Mouse (Mus musculus) heart, adult 9 months (tissue): ENCODE measurements around the gene Ptger3.

Experiments
- DNase-seq, 2 experiments: peaks; one replicate each; pipeline ENCODE4 v3.0.0; 2022; ENCODE audit warnings: low spot score in 2 of 2

The Ptger3 gene

GRCm38 (mm10) chr3:157582626-157583405 is 16.1 kb downstream of the Ptger3 start:
- DNase-seq: no peak

- no peak for DNase-seq
These were observed 31.2 kb downstream of the Ptger3 start for GRCm38 (mm10) chr3:157597837-157598379.

- DNase-seq: no peak
These were observed 38.2 kb downstream of the Ptger3 start for GRCm38 (mm10) chr3:157604684-157605410.

GRCm38 (mm10) chr3:157605411-157605740 is 38.7 kb downstream of the Ptger3 start:
- no peak for DNase-seq

- DNase-seq: no peak
These were observed 46.9 kb downstream of the Ptger3 start for GRCm38 (mm10) chr3:157613542-157613941.

GRCm38 (mm10) chr3:157616949-157617348 is 50.3 kb downstream of the Ptger3 start:
- no peak for DNase-seq

- DNase-seq: no peak
These were observed 60.7 kb downstream of the Ptger3 start for GRCm38 (mm10) chr3:157627407-157627806.

GRCm38 (mm10) chr3:157630671-157631070 is 64.0 kb downstream of the Ptger3 start:
- DNase-seq: no peak

GRCm38 (mm10) chr3:157631383-157631782 is 64.7 kb downstream of the Ptger3 start:
- DNase-seq: no peak

GRCm38 (mm10) chr3:157634431-157634830 is 67.7 kb downstream of the Ptger3 start:
- DNase-seq: no peak

GRCm38 (mm10) chr3:157635713-157636112 is 69.0 kb downstream of the Ptger3 start:
- DNase-seq: no peak

- DNase-seq: no peak
These were observed 70.2 kb downstream of the Ptger3 start for GRCm38 (mm10) chr3:157636887-157637286.

GRCm38 (mm10) chr3:157637341-157637740 is 70.6 kb downstream of the Ptger3 start:
- DNase-seq: no peak

GRCm38 (mm10) chr3:157641634-157642033 is 74.9 kb downstream of the Ptger3 start:
- DNase-seq: no peak

- DNase-seq: no peak
These were observed 94.9 kb downstream of the Ptger3 start for GRCm38 (mm10) chr3:157661622-157662021.

GRCm38 (mm10) chr3:157664486-157665041 is 97.9 kb downstream of the Ptger3 start:
- no peak for DNase-seq

GRCm38 (mm10) chr3:157665471-157665870 is 98.8 kb downstream of the Ptger3 start:
- no peak for DNase-seq

GRCm38 (mm10) chr3:157666142-157666541 is 99.5 kb downstream of the Ptger3 start:
- no peak for DNase-seq

- no peak for DNase-seq
These were observed 119.4 kb downstream of the Ptger3 start for GRCm38 (mm10) chr3:157686105-157686504.

- no peak for DNase-seq
These were observed 121.9 kb downstream of the Ptger3 start for GRCm38 (mm10) chr3:157688419-157689162.
